In the genomic region with DNA sequence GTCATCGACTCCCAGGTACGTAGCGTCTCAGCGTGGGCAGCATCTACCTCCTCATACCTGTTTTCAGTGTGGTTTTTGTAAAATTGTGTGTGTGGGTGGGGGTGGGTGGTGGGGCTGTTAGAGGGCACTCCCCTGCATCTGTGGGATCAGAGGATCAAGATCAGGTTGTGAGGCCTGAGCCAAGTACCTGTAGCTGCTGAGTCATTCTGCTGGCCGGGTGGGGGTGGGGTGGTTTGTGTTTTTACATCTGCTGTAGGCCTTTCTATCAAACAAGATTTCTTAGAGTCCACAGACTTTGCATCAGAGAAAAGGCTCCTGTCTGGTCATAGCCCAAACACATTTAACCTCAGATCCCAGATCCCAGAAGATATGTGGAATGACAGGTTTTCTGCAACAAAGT, we compare ENCODE assay signal across 19 mouse cellular contexts.
"Had no signal": no experiment of that assay in that cellular context is flagged by ENCODE, and none has a peak within 500 bp of the region (broad histone marks: within the 10 kb centered on the region; RNA-seq: fewer than 3 reads in every experiment).

No protein-coding gene starts in this region.

- H3K9me3 ChIP-seq: lung, embryonic 15.5 days; midbrain, embryonic 10.5 days; midbrain, embryonic 12.5 days; neural tube, embryonic 13.5 days; neural tube, embryonic 15.5 days; stomach, embryonic 15.5 days had no signal

- H3K4me3 ChIP-seq: lung, embryonic 15.5 days; midbrain, embryonic 10.5 days; midbrain, embryonic 12.5 days; myocyte; neural tube, embryonic 13.5 days; neural tube, embryonic 15.5 days; stomach, embryonic 15.5 days had no signal

- ATAC-seq: liver, postnatal 0 days; lung, postnatal 0 days; midbrain, embryonic 16.5 days had no signal

- DNase-seq: liver, postnatal 0 days; lung, adult 2 months; lung, postnatal 14 days; lung, postnatal 36 days; midbrain, embryonic 14.5 days; right cerebral cortex, postnatal 14 days; thymus, adult 2 months; thymus, postnatal 25 days had no signal

- H3K27ac ChIP-seq: lung, embryonic 15.5 days; macrophage; midbrain, embryonic 10.5 days; midbrain, embryonic 12.5 days; neural tube, embryonic 13.5 days; neural tube, embryonic 15.5 days; stomach, embryonic 15.5 days; stomach, postnatal 0 days had no signal

- H3K4me1 ChIP-seq: lung, embryonic 15.5 days; midbrain, embryonic 10.5 days; midbrain, embryonic 12.5 days; neural tube, embryonic 13.5 days; neural tube, embryonic 15.5 days; stomach, embryonic 15.5 days had no signal

- H3K36me3 ChIP-seq: lung, embryonic 15.5 days; stomach, embryonic 15.5 days had no signal

- H3K27me3 ChIP-seq: lung, embryonic 15.5 days; midbrain, embryonic 12.5 days; neural tube, embryonic 13.5 days; neural tube, embryonic 15.5 days; stomach, embryonic 15.5 days had no signal
